Mouse (Mus musculus): ENCODE data around the gene Prrc2b.

The Prrc2b gene

DNA sequence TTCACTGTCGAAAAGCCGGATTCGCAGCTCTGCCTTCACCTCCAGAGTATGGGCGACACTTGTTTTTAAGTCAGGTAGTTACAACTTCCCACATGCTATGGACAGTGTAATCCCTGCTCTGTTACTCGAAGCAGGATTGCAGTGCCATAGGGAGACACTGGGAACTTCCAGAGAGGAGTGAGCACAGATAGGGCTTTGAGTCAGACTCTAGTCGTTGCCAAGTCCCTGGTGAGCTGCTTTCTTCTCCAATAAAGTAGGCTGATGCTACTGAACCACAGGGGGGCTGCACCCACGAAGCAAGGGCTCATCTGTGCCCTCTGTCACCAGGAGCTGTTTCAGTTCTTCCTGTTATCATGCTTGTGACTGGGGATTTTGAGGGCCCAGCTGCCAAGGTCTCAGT lies 70.7 kb downstream of the Prrc2b start:
- DNase-seq (ENCODE audit: low read depth, low spot score): no peak

GRCm38 (mm10) chr2:32222057-32222456 lies 71.2 kb downstream of the Prrc2b start:
- no peak for DNase-seq (ENCODE audit: low read depth, low spot score)

DNA sequence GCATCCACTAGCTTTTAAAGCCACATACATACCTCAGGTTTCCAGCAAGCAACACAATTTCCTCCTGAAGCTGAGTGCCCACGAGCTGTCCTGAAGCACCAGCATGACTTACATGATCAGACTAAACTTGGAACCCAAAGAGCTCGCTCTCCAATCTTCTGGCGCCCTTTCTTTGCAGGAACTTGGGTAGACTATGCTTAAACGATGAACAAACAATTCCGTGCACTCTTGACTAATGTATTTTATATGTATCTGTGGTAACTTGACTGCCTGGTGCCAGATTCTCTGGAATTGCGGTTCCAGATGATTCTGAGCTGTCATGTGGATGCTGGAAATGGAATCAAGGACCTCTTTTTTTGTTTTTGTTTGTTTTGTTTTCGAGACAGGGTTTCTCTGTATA lies 84.6 kb downstream of the Prrc2b start:
- no peak for DNase-seq (ENCODE audit: low read depth, low spot score)

GRCm38 (mm10) chr2:32235886-32236759 lies 85.2 kb downstream of the Prrc2b start, which contains the start of gene Pomt1:
Gene Pomt1 (plus strand): TSS chr2:32236590.
- peak; percentile 98 for DNase-seq (ENCODE audit: low read depth, low spot score)

DNA sequence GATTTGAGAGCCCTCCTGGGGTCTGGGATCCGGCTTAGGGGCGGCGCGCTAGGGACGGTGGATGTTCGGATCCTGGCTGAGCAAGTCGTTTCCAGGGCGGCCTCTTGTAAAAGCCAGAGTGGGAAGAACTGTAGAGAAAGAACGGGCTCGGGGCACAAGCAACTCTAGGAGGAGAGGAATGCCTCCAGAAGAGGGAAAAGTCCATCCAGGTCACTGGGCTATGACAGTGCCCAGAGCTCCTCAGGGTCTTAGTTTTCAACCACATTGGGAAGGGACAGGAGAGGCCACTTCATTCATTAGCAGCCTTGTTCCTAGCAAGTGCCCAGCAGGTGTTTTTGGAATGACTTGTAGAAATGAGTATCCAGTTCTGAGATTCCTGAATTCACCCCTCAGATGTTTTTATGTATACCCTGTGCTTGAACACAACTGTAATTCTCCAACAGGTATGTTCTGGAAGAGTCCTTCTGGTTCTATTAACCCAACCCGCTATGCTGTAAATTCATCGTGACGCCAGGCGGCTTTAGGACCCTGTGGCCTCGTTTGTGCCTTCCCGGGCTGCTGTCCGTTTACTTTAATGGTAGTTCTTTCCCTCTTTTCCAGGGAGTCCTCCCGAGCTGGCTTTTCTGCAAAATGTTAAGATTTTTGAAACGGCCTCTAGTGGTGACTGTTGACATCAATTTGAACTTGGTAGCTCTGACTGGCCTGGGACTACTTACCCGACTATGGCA lies 86.0 kb downstream of the Prrc2b start:
- DNase-seq (ENCODE audit: low read depth, low spot score): peak; percentile 81

- DNase-seq (ENCODE audit: low read depth, low spot score): no peak
These were observed 86.7 kb downstream of the Prrc2b start for GRCm38 (mm10) chr2:32237571-32237970.

GRCm38 (mm10) chr2:32238708-32239435 lies 88.0 kb downstream of the Prrc2b start:
- DNase-seq (ENCODE audit: low read depth, low spot score): no peak

- peak; percentile 23 for DNase-seq (ENCODE audit: low read depth, low spot score)
These were observed 89.7 kb downstream of the Prrc2b start for GRCm38 (mm10) chr2:32240591-32240990.

GRCm38 (mm10) chr2:32242986-32243385 lies 92.1 kb downstream of the Prrc2b start:
- DNase-seq (ENCODE audit: low read depth, low spot score): no peak

DNA sequence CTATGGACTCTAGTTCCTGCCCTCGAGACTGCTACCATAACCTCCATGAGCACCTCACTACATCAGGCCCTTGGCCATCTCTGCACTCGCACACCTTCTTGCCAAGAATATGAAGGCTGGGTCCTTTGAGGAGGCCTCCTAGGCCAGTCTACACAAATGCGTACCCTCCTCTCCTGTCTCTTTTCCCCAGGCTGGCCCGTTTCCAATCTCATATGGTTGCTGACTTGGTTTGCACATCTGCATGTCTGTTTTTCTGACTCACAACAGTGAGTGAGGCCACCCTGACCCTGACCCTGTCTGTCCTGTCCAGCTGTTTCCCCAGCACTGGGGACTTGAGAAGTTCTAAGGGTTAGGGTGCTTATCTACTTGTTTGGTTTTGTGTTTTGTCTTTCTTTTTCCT lies 95.9 kb downstream of the Prrc2b start:
- no peak for DNase-seq (ENCODE audit: low read depth, low spot score)

DNA sequence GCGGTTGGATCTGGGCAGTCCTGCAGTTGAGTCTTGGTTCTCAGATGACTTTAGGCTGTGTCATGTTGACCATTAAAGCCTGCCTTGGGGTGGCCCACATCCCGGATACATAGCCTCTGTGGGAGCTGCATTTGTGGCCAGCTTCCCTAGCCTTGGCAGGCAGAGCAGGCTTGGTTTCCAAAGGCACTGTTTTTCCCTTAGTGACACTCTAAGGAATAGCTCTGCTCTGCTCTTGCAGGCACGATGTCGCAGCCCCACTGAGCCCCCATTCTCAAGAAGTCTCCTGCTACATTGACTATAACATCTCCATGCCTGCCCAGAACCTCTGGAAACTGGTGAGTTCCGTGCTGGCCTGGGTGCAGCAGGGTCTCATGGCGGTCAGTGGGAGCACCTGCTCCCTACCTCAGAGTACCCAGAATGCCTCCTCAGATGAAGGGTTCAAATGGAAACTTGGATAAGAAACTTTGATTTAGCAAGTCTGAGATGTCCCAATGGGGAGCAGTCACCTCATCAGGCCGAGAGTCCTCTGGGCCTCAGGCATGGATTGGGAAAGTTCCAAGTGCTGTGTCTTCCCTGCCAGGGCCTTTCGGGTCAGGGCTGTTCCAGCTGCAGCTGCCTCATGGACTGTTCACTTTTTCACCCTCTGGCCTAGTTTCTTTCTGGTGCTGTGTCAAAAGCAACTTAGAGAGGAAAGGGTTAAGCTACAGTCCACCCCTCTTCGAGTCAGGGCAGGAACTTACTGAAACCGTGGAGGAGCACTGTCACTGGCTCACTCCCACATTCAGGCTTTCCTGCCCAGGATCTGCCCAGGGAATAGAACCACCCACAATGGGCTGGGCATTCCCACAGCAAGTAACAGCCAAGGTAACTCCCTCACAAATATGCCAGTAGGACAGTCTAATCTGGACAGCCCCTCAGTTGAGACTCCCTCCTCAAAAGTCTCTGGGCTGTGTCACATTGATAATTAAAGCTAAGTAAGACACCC lies 97.8 kb downstream of the Prrc2b start:
- DNase-seq (ENCODE audit: low read depth, low spot score): no peak

- DNase-seq (ENCODE audit: low read depth, low spot score): no peak
These were observed 101.1 kb downstream of the Prrc2b start for GRCm38 (mm10) chr2:32251791-32252527.

DNA sequence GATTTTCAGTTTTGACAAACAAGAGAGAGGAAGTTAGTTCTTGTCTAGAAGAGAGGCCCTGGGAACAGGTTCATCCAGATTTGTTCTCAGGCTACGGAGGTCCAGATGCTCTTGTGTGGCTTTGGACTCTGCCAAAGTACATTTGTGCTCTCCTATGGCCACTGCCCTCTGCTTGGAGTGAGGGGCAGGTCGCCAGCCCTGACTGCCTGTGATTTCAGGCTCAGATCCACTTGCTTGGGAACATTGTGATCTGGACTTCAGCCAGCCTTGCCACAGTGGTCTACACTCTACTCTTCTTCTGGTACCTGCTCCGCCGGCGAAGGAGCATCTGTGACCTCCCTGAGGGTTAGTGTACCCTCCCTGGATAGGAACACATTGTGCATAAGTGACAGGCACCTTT lies 101.8 kb downstream of the Prrc2b start:
- no peak for DNase-seq (ENCODE audit: low read depth, low spot score)

GRCm38 (mm10) chr2:32253352-32253751 lies 102.5 kb downstream of the Prrc2b start:
- no peak for DNase-seq (ENCODE audit: low read depth, low spot score)

DNA sequence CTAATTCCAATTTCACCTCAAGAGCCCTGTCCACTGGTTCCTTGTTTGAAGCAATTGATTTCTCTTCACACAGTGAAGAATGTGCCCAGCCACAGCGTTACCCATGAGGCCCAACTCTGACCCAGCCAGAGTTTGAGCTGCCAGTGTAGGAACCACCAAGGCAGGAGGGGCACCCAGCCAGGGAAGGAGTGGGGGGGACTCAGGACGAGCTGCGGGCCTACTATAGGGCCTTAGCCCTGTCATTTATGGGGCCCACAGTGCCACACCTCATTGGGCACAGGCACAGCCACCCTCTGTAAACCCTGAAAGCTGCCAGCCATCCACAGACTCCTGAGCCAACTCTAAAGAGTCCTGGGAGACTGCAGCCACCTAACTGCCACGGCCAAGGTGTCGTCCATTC lies 103.7 kb downstream of the Prrc2b start:
- DNase-seq (ENCODE audit: low read depth, low spot score): no peak

GRCm38 (mm10) chr2:32256273-32256672 lies 105.4 kb downstream of the Prrc2b start:
- no peak for DNase-seq (ENCODE audit: low read depth, low spot score)

DNA sequence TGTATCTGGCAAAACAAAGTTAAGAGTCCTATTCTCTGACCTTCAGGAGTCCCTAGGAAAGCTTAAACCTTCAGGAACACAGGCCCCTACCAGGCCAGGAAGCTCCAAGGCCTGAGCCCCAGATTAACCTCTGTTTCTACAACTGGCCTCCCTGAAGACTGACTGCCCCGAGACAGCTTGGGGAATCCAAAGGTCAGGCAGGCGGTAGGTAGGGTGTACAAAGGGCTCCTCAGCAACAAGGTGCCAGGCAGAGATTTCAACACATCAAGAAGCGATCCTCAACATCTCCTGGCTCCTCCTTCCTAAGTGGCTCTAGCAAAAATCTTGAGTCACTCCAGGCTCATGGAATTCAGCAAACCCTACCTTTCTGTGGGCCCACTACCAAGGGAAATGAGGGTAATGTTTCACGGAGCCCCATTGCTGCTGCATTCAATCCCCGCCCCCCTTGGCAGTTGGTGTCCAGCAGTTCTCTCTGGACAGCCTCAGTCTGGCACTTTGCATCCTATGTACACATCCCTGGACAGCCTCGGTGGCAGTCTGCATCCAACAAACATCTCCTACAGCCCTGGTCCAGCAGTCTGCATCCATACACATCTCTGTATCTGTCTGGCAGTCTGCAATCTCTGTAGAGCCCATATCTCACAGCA lies 108.1 kb downstream of the Prrc2b start:
- DNase-seq (ENCODE audit: low read depth, low spot score): no peak

- DNase-seq (ENCODE audit: low read depth, low spot score): peak; percentile 97
These were observed 109.0 kb downstream of the Prrc2b start, which contains the start of gene Uck1 for GRCm38 (mm10) chr2:32259657-32260417. Gene Uck1 (minus strand): TSS chr2:32260159.

DNA sequence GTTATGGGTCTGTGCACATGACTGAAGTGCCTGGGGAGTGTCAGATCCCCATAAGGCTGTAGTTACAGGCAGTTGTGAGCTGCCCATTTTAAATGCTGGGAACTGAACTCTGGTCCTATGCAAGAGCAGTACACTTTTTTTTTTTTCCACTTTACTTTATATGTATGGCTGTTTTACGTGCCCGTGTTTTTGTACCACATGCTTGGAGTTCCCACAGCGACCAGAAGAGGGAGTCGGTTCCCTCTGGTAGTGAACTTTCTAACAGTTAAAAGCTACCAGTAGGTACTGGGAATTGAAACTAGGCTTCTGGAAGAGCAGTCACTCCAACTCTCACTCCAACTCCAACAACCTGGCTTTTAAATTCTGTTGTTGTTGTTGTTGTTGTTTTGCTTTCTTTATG lies 109.8 kb downstream of the Prrc2b start:
- DNase-seq (ENCODE audit: low read depth, low spot score): peak; percentile 92
